Mouse (Mus musculus) erythroblast, embryonic 14.5 days (primary cell): ENCODE data around the gene Gm28036.

Source experiments
- GATA1 ChIP-seq: IDR thresholded peaks from 2 replicates; pipeline ENCODE4 v1.6.1; 2012; ENCODE audit warnings: low read length, inconsistent platforms, mixed read lengths
- TAL1 ChIP-seq: IDR thresholded peaks from 3 replicates; pipeline ENCODE4 v1.6.1; 2012; ENCODE audit warnings: low read length, inconsistent platforms, mixed read lengths

DNA sequence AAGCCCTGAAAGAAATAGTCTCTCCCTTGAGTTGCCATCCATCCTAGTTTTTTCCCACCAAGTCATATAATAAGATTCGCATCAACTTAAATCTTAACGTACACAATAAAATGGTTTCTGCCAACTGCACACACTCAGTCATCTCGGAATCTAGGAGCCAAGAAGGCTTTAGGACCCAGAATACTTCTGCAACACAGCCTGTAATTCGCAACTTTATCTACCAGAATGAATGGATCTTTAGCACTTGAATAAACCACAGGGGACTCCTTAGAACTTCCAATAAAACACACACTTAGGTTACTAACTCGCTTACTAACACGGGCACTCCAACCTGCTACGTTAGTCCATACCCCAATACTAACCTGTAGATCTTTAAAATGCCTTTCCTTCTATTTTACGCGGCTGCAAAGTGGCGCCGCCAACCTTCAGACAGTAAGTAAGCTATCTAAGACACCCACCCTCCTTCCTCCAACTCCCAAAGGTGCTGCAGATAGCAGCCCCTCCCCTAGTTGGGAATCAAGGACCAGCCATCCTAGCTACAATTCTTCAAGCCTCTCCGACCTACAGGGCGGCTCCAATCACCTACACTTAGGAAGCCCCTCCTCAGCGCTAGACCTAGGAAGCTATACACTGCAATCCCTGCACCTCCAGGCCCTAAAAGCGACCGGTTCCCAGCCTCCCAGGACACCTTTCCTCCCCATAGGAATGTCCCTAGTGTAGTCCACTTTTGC is 16.1 kb downstream of the Gm28036 start:
- no peak for TF ChIP-seq GATA1
- no peak for TF ChIP-seq TAL1
